Mouse (Mus musculus): ENCODE results near the gene Slc25a28.

Slc25a28 gene

GRCm38 (mm10) chr19:43642843-43643242 is 31.8 kb downstream of the Slc25a28 start:
- 93% methylated on average over 9 of the region's 9 CpGs for WGBS

- 74% methylated on average over 11 of the region's 11 CpGs for WGBS
Measured at GRCm38 (mm10) chr19:43641833-43642232, 32.8 kb downstream of the Slc25a28 start.

- 39% methylated on average over 12 of the region's 12 CpGs for WGBS
Measured at GRCm38 (mm10) chr19:43630466-43631251, 44.0 kb downstream of the Slc25a28 start.

GRCm38 (mm10) chr19:43629088-43629487 is 45.6 kb downstream of the Slc25a28 start:
- 57% methylated on average over 4 of the region's 4 CpGs for WGBS

DNA sequence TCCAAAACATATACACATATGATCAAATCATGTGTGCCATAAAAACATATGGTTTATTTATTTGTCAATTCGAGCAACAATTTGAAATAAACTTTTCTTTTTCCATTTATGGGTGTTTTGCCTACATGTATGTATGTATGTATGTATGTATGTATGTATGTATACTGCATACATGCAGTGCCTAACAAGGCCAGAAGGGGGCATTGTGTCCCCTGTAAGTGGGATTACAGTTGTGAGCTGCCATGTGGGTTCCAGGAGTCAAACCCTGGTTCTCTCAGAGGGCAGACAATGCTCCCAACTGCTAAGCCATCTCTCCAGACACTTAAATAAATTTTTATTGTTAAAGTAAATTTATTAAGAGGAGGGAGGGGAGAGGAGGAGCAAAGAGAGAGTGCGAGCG is 47.3 kb downstream of the Slc25a28 start:
- WGBS: 92% methylated on average over 3 of the region's 3 CpGs

GRCm38 (mm10) chr19:43626160-43626559 is 48.5 kb downstream of the Slc25a28 start:
- 72% methylated on average over 3 of the region's 3 CpGs for WGBS

GRCm38 (mm10) chr19:43623913-43624312 is 50.8 kb downstream of the Slc25a28 start:
- 51% methylated on average over 4 of the region's 4 CpGs for WGBS

DNA sequence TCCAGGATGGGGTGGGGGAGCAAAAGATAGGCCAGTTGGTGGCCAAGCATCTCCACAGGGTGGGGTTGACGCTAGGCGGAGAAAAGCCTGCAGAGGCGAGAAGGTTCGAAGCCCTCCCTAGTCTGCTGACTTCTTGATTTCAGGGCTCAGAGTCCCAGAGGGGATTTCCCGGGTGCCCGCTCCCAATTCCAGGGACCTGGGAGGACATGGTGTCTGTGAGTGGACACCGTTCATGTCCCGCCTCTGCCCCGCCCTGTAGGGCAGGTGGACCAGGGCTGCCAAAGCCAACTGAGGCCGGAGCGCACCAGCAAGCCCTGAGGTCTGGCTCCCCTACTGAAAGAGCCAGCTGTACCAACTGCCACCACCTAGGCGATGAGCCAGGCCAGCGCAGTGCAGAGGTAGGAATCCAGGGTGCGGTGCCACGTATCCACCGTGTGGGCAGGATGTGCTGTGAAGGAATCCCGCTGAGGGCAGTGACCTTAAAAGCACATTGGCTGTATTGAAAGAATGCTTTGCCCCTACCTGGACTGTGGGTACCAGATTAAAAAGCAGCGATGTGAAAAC is 54.7 kb downstream of the Slc25a28 start:
- 17% methylated on average over 18 of the region's 18 CpGs for WGBS

DNA sequence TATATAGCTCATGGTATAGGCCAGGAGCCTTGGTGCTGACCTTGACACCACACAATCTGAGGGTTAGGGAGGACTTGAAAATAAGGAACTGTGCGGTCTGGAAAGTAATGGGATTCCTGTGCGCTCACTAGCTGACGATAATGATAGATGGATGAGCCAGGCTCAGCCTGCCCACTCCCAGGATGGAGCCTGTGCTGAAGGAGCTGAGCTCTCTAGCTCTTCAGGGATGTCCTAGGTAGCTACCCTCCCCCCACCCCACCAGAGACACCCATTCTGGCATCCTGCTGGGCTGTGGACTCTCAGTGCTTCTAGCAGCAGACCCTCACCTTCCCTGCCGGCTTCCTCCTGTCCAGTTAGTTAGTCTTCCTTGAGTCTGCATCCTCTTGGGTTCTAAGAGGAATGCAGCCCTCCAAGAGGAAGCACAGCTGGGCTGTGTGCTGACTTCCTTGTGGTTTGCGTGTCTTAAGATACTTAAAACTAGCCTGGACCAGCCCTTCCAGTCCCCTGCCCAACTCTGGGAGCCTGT is 56.1 kb downstream of the Slc25a28 start:
- WGBS: 25% methylated on average over 5 of the region's 5 CpGs

- 60% methylated on average over 10 of the region's 10 CpGs for WGBS
Measured at GRCm38 (mm10) chr19:43617761-43618349, 56.8 kb downstream of the Slc25a28 start.

DNA sequence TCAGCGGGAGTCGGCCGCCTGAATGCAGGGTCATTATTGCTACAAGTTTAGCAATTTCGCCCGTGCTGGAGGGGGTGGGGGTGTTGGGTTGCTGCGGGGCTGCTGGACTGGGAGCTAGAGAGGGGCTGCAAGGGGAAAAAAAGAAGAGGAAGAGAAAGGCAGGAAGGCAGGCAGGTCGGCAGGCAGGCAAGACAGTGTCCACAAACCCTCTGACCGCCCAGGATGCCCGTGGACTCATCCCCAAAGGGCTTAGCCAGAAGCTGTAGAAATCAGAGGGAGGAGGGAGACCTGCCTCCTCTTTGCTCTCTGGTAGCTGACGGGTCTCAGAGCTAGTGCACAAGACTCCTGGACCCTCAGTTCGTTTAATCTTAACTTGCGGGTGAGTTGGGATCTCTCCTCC is 57.8 kb downstream of the Slc25a28 start:
- 6% methylated on average over 12 of the region's 12 CpGs for WGBS

DNA sequence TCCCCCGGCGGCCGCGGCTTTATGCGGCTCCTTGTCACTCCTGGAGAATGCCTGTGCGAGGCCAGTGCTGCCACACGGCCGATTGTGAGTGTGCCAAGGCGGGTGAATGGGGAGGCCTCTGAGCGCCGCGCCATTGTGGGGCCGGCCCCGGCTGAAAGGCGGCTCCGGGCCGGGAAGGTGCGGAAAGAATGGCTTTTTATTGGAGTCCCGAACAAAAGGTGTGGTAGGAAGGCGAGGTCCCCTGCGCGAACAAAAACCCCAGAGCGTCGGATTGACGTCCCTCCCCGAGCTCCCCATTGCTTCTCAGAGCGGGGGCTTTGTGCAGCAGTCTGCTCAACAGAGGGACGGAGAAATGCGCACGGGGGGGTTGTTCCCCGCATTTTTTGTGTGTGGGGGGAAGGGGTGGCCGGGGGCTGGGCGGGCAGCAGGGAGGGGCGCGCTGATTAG is 58.2 kb downstream of the Slc25a28 start:
- 2% methylated on average over 35 of the region's 35 CpGs for WGBS

DNA sequence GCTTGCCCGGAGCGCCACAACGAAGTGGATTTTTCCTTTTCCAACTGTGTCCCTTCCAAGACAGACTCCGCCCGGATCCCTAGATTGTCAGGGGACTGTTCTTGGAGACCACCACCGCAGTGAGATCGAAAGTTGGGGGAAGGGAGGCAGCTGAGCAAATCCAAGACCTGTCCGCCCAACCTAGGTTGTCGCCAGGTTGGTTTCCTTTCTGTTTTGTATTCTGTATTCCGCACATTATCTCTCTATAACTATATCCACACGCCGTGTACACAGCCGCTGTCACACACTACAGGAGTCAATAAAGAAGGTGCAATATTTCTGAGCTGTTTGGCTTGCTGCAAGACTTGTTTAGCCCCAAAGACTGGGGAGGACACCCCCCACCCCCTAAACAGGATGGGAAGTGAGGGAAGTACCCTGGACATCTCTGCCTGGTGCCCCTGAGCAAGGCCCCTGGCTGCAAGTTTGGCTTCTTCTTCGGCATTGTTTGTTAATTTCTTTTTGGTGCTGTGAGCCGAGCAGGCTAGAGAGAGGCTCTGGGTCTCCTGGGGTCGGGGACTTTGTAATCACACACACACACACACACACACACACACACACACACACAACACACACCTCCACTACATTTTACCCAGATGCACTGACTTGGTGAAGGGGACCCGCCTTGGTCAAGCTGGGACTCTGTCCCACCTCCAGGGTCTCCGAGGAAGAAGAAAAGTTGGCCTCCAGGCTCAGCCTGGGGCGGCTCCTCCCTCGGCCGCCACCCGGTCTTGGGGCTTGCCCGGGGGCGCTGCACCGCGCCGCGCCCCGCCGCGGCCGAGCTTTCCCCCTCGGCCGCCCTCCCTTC is 58.9 kb downstream of the Slc25a28 start:
- 5% methylated on average over 33 of the region's 34 CpGs for WGBS

DNA sequence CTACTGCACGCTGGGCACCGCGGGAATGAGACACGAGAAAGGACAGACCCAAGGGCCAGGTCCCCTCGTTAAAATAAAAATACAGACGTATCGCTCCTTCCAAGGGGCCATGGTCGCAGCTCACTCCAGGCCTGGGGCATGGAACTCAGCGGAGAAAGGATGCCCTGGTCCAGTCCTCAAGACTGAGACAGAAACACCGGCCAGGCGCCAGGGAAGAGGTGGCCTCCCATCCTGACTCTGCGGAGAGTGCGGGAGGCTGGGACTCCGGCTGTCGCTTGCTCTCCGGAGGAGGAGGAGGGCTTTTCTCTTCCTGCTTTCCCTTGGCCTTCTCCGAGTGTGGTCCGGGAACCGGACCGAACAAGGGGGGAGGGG is 59.6 kb downstream of the Slc25a28 start:
- 2% methylated on average over 20 of the region's 20 CpGs for WGBS

GRCm38 (mm10) chr19:43614341-43615073 is 60.2 kb downstream of the Slc25a28 start:
- 2% methylated on average over 92 of the region's 92 CpGs for whole genome bisulfite sequencing
